Mouse (Mus musculus): ENCODE data around the gene Ahnak2.

- no peak for TF ChIP-seq CTCF (IDR thresholded peaks at IDR 0.05; ENCODE audit: borderline replicate concordance, control insufficient read depth, extremely low read depth, insufficient read depth, low read length, poor library complexity)
- no peak for TF ChIP-seq POLR2A (IDR thresholded peaks at IDR 0.05; ENCODE audit: control insufficient read depth, extremely low read depth, insufficient read depth, low read length, poor library complexity)
These were observed 79.5 kb downstream of the Ahnak2 start for GRCm38 (mm10) chr12:112723028-112723330.

Measured in thymus, adult 2 months (tissue).